Mouse (Mus musculus): ENCODE measurements around the gene Tenm4. TPM values are rescaled to one million over a fixed set of nuclear protein-coding genes. Genes with fewer than 3 reads are reported as not detected.

Gene Tenm4
- polyA plus RNA-seq, 1 experiment from 2014 or later = 0.68 TPM

GRCm38 (mm10) chr7:96147436-96147835 lies 23.6 kb upstream of the Tenm4 start:
- Histone ChIP-seq H3K4me1 (ENCODE audit: insufficient read depth) (no peaks in the 10 kb centered on the region), H3K9ac (replicated peaks) (no peak overlapping the region), H3K36me3 (replicated peaks; ENCODE audit: insufficient read depth, low read length) (no peaks in the 10 kb centered on the region), H3K4me3 (ENCODE audit: low read depth, low read length) (no peak overlapping the region), H3K27me3 (ENCODE audit: insufficient read depth, low read length) (no peaks in the 10 kb centered on the region), H3K27ac (ENCODE audit: low read depth) (no peak overlapping the region), H3K4me2 (ENCODE audit: low read depth, low read length) (no peak overlapping the region), H3K9me3 (ENCODE audit: low read length) (peaks cover 4% of the 10 kb centered on the region; the same call in 1 of the 2 replicates)
- no peak for DNase-seq
- TF ChIP-seq CTCF (IDR thresholded peaks at IDR 0.05; ENCODE audit: low read depth) (no peak), EP300 (IDR thresholded peaks at IDR 0.05; ENCODE audit: low read depth) (no peak)
- 76% methylated on average over 4 of the region's 4 CpGs for WGBS (ENCODE audit: insufficient replicate concordance)
- ATAC-seq = no peak

- 76% methylated on average over 4 of the region's 4 CpGs for WGBS (ENCODE audit: insufficient replicate concordance)
Measured at GRCm38 (mm10) chr7:96148191-96148590, 22.9 kb upstream of the Tenm4 start.

GRCm38 (mm10) chr7:96151277-96151676 lies 19.8 kb upstream of the Tenm4 start:
- TF ChIP-seq EP300 (IDR thresholded peaks at IDR 0.05; ENCODE audit: low read depth) = no peak
- peak; percentile 73 for TF ChIP-seq CTCF (IDR thresholded peaks at IDR 0.05; ENCODE audit: low read depth)
- Histone ChIP-seq H3K4me3 (ENCODE audit: low read depth, low read length) (no peak overlapping the region), H3K27me3 (ENCODE audit: insufficient read depth, low read length) (no peaks in the 10 kb centered on the region), H3K9ac (replicated peaks) (no peak overlapping the region), H3K4me1 (ENCODE audit: insufficient read depth) (no peaks in the 10 kb centered on the region), H3K9me3 (ENCODE audit: low read length) (peaks cover 3% of the 10 kb centered on the region; the same call in 1 of the 2 replicates), H3K4me2 (ENCODE audit: low read depth, low read length) (no peak overlapping the region), H3K27ac (ENCODE audit: low read depth) (no peak overlapping the region), H3K36me3 (replicated peaks; ENCODE audit: insufficient read depth, low read length) (no peaks in the 10 kb centered on the region)
- ATAC-seq (no peak), DNase-seq (peak; percentile 64)
- WGBS (ENCODE audit: insufficient replicate concordance) = 38% methylated on average over 3 of the region's 3 CpGs

More at GRCm38 (mm10) chr7:96148191-96148590, 22.9 kb upstream of the Tenm4 start:
- H3K36me3 ChIP-seq (replicated peaks; ENCODE audit: insufficient read depth, low read length) = no peaks in the 10 kb centered on the region
- no peaks in the 10 kb centered on the region for H3K27me3 ChIP-seq (ENCODE audit: insufficient read depth, low read length)
- DNase-seq (no peak), ATAC-seq (no peak)
- H3K9me3 ChIP-seq (ENCODE audit: low read length) = peaks cover 4% of the 10 kb centered on the region; the same call in 1 of the 2 replicates
- TF ChIP-seq EP300 (IDR thresholded peaks at IDR 0.05; ENCODE audit: low read depth) (no peak), CTCF (IDR thresholded peaks at IDR 0.05; ENCODE audit: low read depth) (no peak)
- no peaks in the 10 kb centered on the region for H3K4me1 ChIP-seq (ENCODE audit: insufficient read depth)
- no peak overlapping the region for H3K9ac ChIP-seq (replicated peaks)
- H3K4me2 ChIP-seq (ENCODE audit: low read depth, low read length) = no peak overlapping the region
- no peak overlapping the region for H3K27ac ChIP-seq (ENCODE audit: low read depth)
- no peak overlapping the region for H3K4me3 ChIP-seq (ENCODE audit: low read depth, low read length)

- DNase-seq (no peak), ATAC-seq (no peak)
- H3K4me1 ChIP-seq (ENCODE audit: insufficient read depth) = no peaks in the 10 kb centered on the region
- H3K27me3 ChIP-seq (ENCODE audit: insufficient read depth, low read length) = no peaks in the 10 kb centered on the region
- no peaks in the 10 kb centered on the region for H3K36me3 ChIP-seq (replicated peaks; ENCODE audit: insufficient read depth, low read length)
- TF ChIP-seq CTCF (IDR thresholded peaks at IDR 0.05; ENCODE audit: low read depth) (no peak), EP300 (IDR thresholded peaks at IDR 0.05; ENCODE audit: low read depth) (no peak)
- no peak overlapping the region for H3K9ac ChIP-seq (replicated peaks)
- WGBS (ENCODE audit: insufficient replicate concordance) = 45% methylated on average over 5 of the region's 5 CpGs
- no peak overlapping the region for H3K4me3 ChIP-seq (ENCODE audit: low read depth, low read length)
- H3K9me3 ChIP-seq (ENCODE audit: low read length) = no peaks in the 10 kb centered on the region
- no peak overlapping the region for H3K4me2 ChIP-seq (ENCODE audit: low read depth, low read length)
- no peak overlapping the region for H3K27ac ChIP-seq (ENCODE audit: low read depth)
Measured at GRCm38 (mm10) chr7:96151961-96152360, 19.1 kb upstream of the Tenm4 start.

- H3K9me3 ChIP-seq (ENCODE audit: low read length) = no peaks in the 10 kb centered on the region
- H3K4me2 ChIP-seq (ENCODE audit: low read depth, low read length) = no peak overlapping the region; the same call in 1 of the 2 replicates
- DNase-seq (no peak), ATAC-seq (no peak)
- no peak overlapping the region for H3K27ac ChIP-seq (ENCODE audit: low read depth)
- H3K4me3 ChIP-seq (ENCODE audit: low read depth, low read length) = no peak overlapping the region
- H3K27me3 ChIP-seq (ENCODE audit: insufficient read depth, low read length) = no peaks in the 10 kb centered on the region
- H3K9ac ChIP-seq (replicated peaks) = no peak overlapping the region
- no peaks in the 10 kb centered on the region for H3K36me3 ChIP-seq (replicated peaks; ENCODE audit: insufficient read depth, low read length)
- no peaks in the 10 kb centered on the region for H3K4me1 ChIP-seq (ENCODE audit: insufficient read depth)
- 10% methylated on average over 4 of the region's 4 CpGs for WGBS (ENCODE audit: insufficient replicate concordance)
- TF ChIP-seq CTCF (IDR thresholded peaks at IDR 0.05; ENCODE audit: low read depth) (no peak), EP300 (IDR thresholded peaks at IDR 0.05; ENCODE audit: low read depth) (no peak)
Measured at GRCm38 (mm10) chr7:96152431-96152830, 18.6 kb upstream of the Tenm4 start.

- no peak overlapping the region for H3K9ac ChIP-seq (replicated peaks)
- peak overlapping the region; percentile 24; the same call in 1 of the 2 replicates for H3K4me3 ChIP-seq (ENCODE audit: low read depth, low read length)
- H3K4me1 ChIP-seq (ENCODE audit: insufficient read depth) = no peaks in the 10 kb centered on the region
- no peak for ATAC-seq
- TF ChIP-seq EP300 (IDR thresholded peaks at IDR 0.05; ENCODE audit: low read depth) (no peak), CTCF (IDR thresholded peaks at IDR 0.05; ENCODE audit: low read depth) (no peak)
- no peaks in the 10 kb centered on the region for H3K36me3 ChIP-seq (replicated peaks; ENCODE audit: insufficient read depth, low read length)
- no peak overlapping the region for H3K27ac ChIP-seq (ENCODE audit: low read depth)
- H3K4me2 ChIP-seq (ENCODE audit: low read depth, low read length) = peak overlapping the region; percentile 60
- peak; percentile 46 for DNase-seq
- no peaks in the 10 kb centered on the region for H3K9me3 ChIP-seq (ENCODE audit: low read length)
- 1% methylated on average over 10 of the region's 10 CpGs for WGBS (ENCODE audit: insufficient replicate concordance)
- no peaks in the 10 kb centered on the region for H3K27me3 ChIP-seq (ENCODE audit: insufficient read depth, low read length)
Measured at GRCm38 (mm10) chr7:96152924-96153359, 18.1 kb upstream of the Tenm4 start.

Measured in liver, postnatal 0 days (tissue).